Mouse (Mus musculus) hindbrain, embryonic 15.5 days (tissue): Measurements from ENCODE around the gene Plcg1. TPM values are rescaled to one million over a fixed set of nuclear protein-coding genes. Genes with fewer than 3 reads are reported as not detected.

Experiments used
- ATAC-seq: fragments of 200-750 bp; cut with Nextera tagmentation; 2 replicates; pipeline ENCODE4 v1.8.0; 2017; ENCODE audit warnings: low read depth, moderate number of reproducible peaks, moderate TSS enrichment; ENCODE audit not compliant: low FRiP score
- H3K27ac ChIP-seq: fragments of 300-500 bp; sonication (generic); replicated peaks from 2 replicates; pipeline ENCODE4 v1.5.1; 2015; ENCODE audit warnings: mild to moderate bottlenecking, inconsistent platforms
- H3K27me3 ChIP-seq: fragments of 300-500 bp; sonication (generic); 2 replicates; pipeline ENCODE4 v1.6.1; 2015; ENCODE audit warnings: control low read depth, inconsistent platforms
- H3K36me3 ChIP-seq: fragments of 300-500 bp; sonication (generic); 2 replicates; pipeline ENCODE4 v1.6.1; 2015; ENCODE audit warnings: control low read depth, inconsistent platforms
- H3K4me1 ChIP-seq: fragments of 300-500 bp; sonication (generic); replicated peaks from 2 replicates; pipeline ENCODE4 v1.6.1; 2015; ENCODE audit warnings: control low read depth, inconsistent platforms
- H3K4me2 ChIP-seq: fragments of 300-500 bp; sonication (generic); 2 replicates; pipeline ENCODE4 v1.6.1; 2015; ENCODE audit warnings: moderate library complexity, mild to moderate bottlenecking, inconsistent platforms
- H3K4me3 ChIP-seq: fragments of 300-500 bp; sonication (generic); 2 replicates; pipeline ENCODE4 v1.5.1; 2015; ENCODE audit warnings: mild to moderate bottlenecking, inconsistent platforms
- H3K9ac ChIP-seq: fragments of 300-500 bp; sonication (generic); 2 replicates; pipeline ENCODE4 v1.6.1; 2015; ENCODE audit warnings: inconsistent platforms
- H3K9me3 ChIP-seq: fragments of 300-500 bp; sonication (generic); 2 replicates; pipeline ENCODE4 v1.6.1; 2016; ENCODE audit warnings: control low read depth, inconsistent platforms
- WGBS: fragments of 180-500 bp; shearing (Covaris S2); methylation state at CpG from one replicate; pipeline ENCODE4 v1.1.7; 2015; 5-methylcytosine and 5-hydroxymethylcytosine counted together
- polyA plus RNA-seq: library from polyadenylated mRNA; unstranded; fragments of >200 nt; fragmentation: Nextera tagmentation; extraction: Ambion mirVana; gene quantifications from 2 replicates; pipeline ENCODE4 v1.2.1, GENCODE M21; 2015

Gene Plcg1
- polyA plus RNA-seq, 1 experiment from 2014 or later: 56.5 TPM

DNA sequence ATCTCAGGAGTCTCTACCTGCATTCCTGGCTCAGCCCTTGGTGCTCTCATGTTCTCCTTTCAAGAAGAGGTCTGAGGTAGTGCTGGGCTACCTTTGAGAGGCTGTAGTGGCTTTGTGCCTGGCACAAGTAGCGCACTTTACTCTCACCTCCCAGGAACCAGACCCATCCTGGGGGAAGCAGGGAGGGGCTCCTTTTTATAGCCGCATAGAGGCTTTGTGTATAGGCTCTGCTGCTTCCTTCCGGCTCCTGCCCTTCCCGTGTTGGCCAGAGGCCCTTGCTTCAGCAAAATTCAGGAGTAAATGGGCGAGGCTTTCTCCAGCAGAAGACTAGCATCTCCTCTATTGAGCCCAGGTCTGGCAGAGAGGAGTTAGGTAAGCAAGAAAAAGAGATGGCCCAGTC lies 7.3 kb downstream of the Plcg1 start:
- Histone ChIP-seq H3K9me3 (no peaks in the 10 kb centered on the region), H3K4me3 (no peak overlapping the region), H3K27me3 (no peaks in the 10 kb centered on the region), H3K9ac (no peak overlapping the region), H3K4me1 (peaks cover 78% of the 10 kb centered on the region), H3K4me2 (no peak overlapping the region), H3K27ac (no peak overlapping the region), H3K36me3 (no peaks in the 10 kb centered on the region)
- 82% methylated on average over 5 of the region's 5 CpGs for WGBS
- ATAC-seq: no peak

DNA sequence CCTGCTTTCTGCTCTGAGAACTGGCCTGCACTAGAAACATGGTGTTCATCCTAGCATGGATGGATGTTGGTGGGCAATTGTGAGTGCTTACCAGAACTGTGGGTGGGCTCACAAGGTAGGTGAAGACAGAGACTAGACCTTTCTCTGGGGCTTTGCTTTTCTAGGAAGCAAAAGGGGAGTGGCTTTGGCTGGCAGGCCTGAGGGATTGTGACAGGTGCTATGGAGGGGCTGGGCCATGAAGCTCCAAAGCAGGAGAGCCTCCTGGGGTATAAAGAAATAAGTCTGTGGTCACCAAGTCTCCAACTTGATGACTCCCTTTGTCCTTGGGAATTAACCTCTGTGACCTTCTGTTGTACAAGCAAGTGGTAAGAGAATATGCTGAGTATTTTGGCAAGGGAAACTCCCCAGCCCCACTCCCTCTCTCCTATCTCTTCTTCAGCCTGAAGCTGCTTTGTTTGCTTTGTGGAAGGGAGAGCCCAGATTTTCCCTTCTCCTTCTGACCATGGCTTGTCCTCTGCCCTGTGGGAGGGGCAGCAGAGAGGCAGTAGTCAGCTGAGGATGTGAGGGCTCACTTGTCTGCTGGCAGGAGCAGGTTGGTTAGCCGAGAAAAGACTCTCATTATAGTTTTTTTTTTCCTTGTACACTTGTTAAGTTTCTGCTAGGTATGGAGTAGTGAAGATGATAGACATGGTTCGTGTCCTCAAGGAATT lies 8.7 kb downstream of the Plcg1 start:
- H3K4me3 ChIP-seq: no peak overlapping the region
- no peak for ATAC-seq
- no peak overlapping the region for H3K4me2 ChIP-seq
- WGBS: 64% methylated on average over 2 of the region's 2 CpGs
- H3K36me3 ChIP-seq: no peaks in the 10 kb centered on the region
- H3K27ac ChIP-seq: peak overlapping the region; percentile 56; the same call in 1 of the 2 replicates
- peaks cover 77% of the 10 kb centered on the region for H3K4me1 ChIP-seq
- no peaks in the 10 kb centered on the region for H3K27me3 ChIP-seq
- no peaks in the 10 kb centered on the region for H3K9me3 ChIP-seq
- no peak overlapping the region for H3K9ac ChIP-seq

DNA sequence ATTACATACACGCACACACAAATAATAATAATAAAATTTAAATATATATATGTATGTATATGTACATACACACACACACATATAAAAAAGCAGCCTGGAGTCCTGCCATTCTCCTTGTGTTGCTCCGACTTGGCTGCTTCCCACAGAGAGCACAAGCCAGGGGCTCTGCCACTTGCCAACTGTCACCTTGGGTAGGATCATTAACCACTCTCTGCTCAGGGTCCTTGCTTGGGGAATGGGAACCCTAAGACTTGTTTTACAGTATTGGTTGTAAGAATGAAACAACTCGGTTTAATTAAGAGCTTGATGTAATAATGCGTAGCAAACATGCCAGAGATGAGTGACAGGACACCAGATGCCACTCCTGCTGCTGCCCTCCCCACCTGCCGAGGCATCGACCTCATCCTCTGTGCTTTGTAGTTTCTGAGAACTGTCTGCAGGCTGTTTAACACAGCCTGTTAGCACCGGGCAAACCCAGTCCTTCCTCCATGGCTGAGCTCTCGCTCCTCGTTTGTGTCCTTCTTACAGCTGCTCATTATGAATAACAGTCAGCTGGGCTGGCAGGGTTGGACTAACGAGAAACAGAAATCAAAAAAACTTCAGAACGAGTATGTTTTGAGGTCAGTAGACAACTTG lies 9.5 kb downstream of the Plcg1 start:
- Histone ChIP-seq H3K9ac (no peak overlapping the region), H3K36me3 (no peaks in the 10 kb centered on the region), H3K4me3 (no peak overlapping the region), H3K4me1 (peaks cover 74% of the 10 kb centered on the region), H3K27me3 (no peaks in the 10 kb centered on the region), H3K4me2 (no peak overlapping the region), H3K9me3 (no peaks in the 10 kb centered on the region), H3K27ac (peak overlapping the region; percentile 56)
- no peak for ATAC-seq
- WGBS: 50% methylated on average over 11 of the region's 11 CpGs

DNA sequence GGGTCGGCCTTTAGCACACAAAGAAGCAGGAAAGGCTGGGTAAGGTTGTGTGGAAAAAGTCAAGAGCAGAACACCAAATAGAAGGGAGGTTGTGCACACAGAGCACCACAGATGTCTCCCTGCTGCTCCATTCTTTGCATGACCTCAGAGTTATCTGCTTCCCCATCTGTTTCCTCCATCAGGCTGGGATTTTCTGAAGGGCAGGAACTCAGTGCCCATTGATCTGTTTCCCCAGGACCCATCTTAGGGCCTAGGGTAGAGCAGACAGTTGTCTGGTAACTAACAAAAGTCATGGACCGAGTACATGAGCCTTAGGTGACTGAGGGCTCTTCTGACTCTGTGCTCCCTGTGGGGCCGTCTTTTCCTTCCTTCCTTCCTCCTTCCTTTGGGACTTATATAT lies 10.5 kb downstream of the Plcg1 start:
- ATAC-seq: no peak
- Histone ChIP-seq H3K36me3 (0 out of 2 replicates have a peak, but pooled peaks cover under 1% of the 10 kb centered on the region), H3K4me3 (no peak overlapping the region), H3K4me1 (peaks cover 68% of the 10 kb centered on the region), H3K9me3 (no peaks in the 10 kb centered on the region), H3K27me3 (no peaks in the 10 kb centered on the region), H3K4me2 (no peak overlapping the region), H3K27ac (peak overlapping the region; percentile 56), H3K9ac (no peak overlapping the region)
- WGBS: 83% methylated on average over 3 of the region's 3 CpGs

DNA sequence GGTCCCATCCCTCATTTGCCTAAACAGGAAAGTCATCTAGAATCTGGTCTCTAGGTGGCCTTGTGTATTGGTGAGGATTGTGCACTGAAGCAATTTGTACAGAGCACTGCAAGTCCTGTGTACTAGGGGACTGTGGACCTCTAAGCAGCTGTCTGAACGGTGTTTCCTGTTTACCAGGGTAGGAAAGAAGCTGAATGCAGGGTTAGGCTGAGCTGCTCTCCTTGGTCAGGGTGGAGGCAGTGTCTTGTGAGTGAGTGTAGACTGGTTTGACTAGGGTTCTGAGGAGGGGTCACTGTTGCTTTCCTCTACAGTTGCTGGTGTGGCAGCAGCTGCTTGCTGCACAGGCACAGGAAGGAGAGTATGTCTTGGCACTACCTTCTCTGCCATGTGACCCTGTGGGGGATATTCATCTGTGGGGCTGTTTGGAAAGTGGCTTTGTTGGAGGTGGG lies 11.1 kb downstream of the Plcg1 start:
- H3K27me3 ChIP-seq: no peaks in the 10 kb centered on the region
- no peaks in the 10 kb centered on the region for H3K9me3 ChIP-seq
- H3K36me3 ChIP-seq: peaks cover 6% of the 10 kb centered on the region
- WGBS: 58% methylated on average over 1 of the region's 1 CpGs
- H3K4me1 ChIP-seq: peaks cover 68% of the 10 kb centered on the region
- no peak overlapping the region for H3K4me2 ChIP-seq
- peak overlapping the region; percentile 56; the same call in 1 of the 2 replicates for H3K27ac ChIP-seq
- ATAC-seq: no peak
- no peak overlapping the region for H3K9ac ChIP-seq
- no peak overlapping the region for H3K4me3 ChIP-seq

DNA sequence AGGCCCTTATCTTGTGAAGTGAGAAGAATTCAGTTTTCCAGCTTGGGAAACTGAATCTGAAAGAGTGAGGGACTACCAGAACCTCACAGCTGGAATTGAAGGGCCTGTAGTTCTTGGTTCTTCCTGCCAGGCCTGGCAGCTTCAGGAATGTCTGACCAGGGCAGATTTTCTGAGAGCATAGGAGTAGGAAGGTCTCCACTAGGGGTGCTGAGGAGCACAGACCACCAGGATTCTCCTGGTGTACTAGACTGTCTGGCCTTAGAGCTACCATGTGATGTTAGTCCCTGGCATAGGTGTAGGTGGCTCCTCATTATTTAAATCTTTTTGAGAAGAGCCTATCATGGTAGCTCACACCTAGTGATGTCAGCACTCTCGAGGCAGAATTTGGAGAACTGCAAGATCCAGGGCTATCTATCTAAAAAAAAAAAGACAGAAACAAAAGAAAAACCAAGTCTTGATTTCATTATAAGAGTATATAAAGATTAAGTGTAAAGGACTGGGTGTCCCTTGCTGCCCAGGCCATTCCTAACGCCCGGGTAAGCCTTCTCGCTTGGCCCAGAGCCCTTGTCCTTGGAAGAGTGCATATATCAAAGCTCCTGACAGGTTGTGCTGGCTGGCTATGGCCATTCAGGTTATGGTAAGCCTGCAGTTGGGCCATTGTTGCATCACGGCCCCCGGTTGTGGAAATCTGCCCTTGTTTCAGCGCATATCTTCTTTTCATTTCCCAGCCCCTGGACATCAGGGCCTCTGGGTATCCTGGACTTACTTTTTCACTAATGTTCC lies 13.1 kb downstream of the Plcg1 start:
- no peak overlapping the region for H3K4me3 ChIP-seq
- no peaks in the 10 kb centered on the region for H3K9me3 ChIP-seq
- no peak for ATAC-seq
- peaks cover 26% of the 10 kb centered on the region for H3K36me3 ChIP-seq
- WGBS: 81% methylated on average over 7 of the region's 7 CpGs
- H3K27me3 ChIP-seq: no peaks in the 10 kb centered on the region
- H3K27ac ChIP-seq: no peak overlapping the region
- no peak overlapping the region for H3K4me2 ChIP-seq
- H3K9ac ChIP-seq: no peak overlapping the region
- H3K4me1 ChIP-seq: peaks cover 56% of the 10 kb centered on the region

DNA sequence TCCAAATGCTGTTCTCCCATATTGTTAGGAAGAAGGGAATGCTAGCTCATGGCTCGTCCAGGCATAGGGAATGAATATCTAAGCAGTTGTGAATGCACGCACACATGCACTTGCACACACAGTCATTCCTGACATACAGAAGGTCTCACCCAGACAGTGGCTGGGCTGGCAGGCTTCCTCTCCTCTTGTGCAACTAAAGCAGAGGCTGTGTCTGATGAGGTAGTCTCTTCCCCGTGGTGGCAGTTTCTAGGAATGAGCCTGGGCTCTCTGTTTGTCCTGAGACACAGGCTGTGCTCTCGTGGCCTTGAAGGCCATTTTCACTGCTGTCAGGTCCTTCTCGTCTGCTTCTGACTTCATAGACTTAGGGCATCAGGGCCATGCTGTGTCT lies 13.7 kb downstream of the Plcg1 start:
- Histone ChIP-seq H3K27ac (no peak overlapping the region), H3K4me3 (no peak overlapping the region), H3K9ac (no peak overlapping the region), H3K9me3 (no peaks in the 10 kb centered on the region), H3K4me1 (peaks cover 50% of the 10 kb centered on the region), H3K36me3 (peaks cover 31% of the 10 kb centered on the region), H3K27me3 (no peaks in the 10 kb centered on the region), H3K4me2 (no peak overlapping the region)
- ATAC-seq: no peak
- WGBS: 85% methylated on average over 5 of the region's 5 CpGs

DNA sequence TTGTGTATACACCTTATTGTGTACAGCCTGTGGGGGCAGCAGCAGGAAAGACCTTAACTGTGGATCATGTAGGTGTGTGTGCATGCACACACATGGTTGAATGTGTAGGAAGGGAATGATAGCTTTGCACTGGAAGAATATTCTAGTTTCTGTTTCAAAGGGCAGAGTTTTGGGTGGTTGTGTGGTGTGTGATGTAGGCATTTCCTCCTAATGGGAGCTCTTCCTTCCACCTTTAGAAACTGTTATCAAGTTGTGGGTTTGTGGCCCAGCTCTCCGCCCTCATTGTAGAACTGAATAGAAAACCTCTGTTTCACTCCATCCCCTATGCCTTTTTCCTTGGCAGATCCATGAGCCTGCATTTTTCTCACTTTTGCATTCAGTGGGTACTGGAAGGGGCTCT lies 14.4 kb downstream of the Plcg1 start:
- H3K9me3 ChIP-seq: no peaks in the 10 kb centered on the region
- H3K9ac ChIP-seq: no peak overlapping the region
- H3K4me3 ChIP-seq: no peak overlapping the region
- no peak overlapping the region for H3K27ac ChIP-seq
- H3K27me3 ChIP-seq: no peaks in the 10 kb centered on the region
- 96% methylated on average over 1 of the region's 1 CpGs for WGBS
- H3K4me1 ChIP-seq: peaks cover 43% of the 10 kb centered on the region
- no peak for ATAC-seq
- no peak overlapping the region for H3K4me2 ChIP-seq
- peaks cover 35% of the 10 kb centered on the region for H3K36me3 ChIP-seq

DNA sequence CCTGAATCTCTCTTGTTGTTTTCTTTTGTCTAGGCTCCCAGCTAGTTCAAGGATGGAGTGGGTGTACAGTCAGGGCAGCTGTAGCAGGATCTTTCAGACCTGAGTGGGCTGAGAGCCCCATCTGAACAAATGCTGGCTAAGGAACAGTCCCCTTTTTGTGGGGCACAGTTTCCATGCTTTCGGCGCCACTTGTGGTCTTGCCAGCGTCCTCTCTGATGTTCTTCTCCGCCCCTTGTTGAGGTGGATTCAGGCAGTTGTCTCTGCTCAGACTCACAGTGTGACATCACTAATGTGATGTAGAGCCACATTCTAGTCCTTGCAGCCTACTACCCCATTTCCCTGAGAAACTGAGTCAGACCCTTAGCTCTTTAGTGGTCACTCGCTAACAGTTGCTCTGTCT lies 15.5 kb downstream of the Plcg1 start:
- Histone ChIP-seq H3K36me3 (peaks cover 40% of the 10 kb centered on the region), H3K27me3 (no peaks in the 10 kb centered on the region), H3K4me2 (no peak overlapping the region), H3K4me1 (peaks cover 32% of the 10 kb centered on the region), H3K9ac (no peak overlapping the region), H3K9me3 (no peaks in the 10 kb centered on the region), H3K4me3 (no peak overlapping the region), H3K27ac (no peak overlapping the region)
- ATAC-seq: no peak
- 97% methylated on average over 5 of the region's 5 CpGs for WGBS

DNA sequence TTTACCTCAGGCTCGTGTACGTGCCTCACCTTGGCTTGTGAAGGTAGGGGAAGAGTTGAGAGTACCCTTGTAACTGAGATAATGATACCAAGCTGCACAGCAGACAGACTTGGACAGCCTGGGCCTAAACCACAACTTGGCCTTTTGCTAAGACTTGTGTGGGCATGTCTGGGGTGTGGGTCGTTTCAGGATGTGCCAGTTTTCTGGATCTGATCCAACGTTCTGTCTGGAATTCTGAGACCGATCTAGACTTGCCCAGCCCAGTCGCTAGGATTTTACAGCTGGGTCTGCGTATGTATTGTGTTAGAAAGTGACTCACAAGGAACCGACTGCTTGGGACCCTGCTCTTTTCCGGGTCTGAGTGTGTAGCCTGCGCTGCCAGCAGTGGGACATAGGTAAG lies 16.0 kb downstream of the Plcg1 start:
- peaks cover 44% of the 10 kb centered on the region for H3K36me3 ChIP-seq
- no peak for ATAC-seq
- H3K4me3 ChIP-seq: no peak overlapping the region
- no peaks in the 10 kb centered on the region for H3K27me3 ChIP-seq
- H3K9me3 ChIP-seq: no peaks in the 10 kb centered on the region
- 85% methylated on average over 10 of the region's 10 CpGs for WGBS
- H3K4me1 ChIP-seq: peaks cover 28% of the 10 kb centered on the region
- H3K9ac ChIP-seq: no peak overlapping the region
- H3K4me2 ChIP-seq: no peak overlapping the region
- no peak overlapping the region for H3K27ac ChIP-seq

DNA sequence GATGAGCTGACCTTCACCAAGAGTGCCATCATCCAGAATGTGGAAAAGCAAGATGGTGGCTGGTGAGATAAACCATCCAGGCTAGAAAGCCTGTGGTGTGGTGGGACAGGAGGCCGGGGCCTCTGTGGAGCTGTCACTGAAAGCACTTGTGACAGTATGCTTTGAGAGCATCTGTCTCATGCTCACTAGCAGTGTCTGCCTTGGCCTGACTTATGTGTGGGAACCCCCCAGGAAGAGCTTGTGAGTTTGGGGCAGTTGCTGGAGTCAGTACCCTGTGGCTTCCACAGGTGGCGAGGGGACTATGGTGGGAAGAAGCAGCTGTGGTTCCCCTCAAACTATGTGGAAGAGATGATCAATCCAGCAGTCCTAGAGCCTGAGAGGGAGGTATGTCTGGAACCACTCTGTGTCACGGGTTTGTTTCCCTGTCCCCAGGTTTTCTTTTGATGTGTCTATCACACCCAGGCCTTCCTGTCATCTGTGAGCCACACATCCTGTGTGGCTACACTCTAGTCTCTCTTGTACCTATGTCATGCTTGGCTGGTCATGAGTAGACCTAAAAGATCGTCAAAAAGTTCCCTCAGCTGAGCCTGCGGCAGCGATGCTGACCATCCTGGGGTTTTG lies 25.6 kb downstream of the Plcg1 start:
- 88% methylated on average over 6 of the region's 6 CpGs for WGBS
- Histone ChIP-seq H3K9ac (no peak overlapping the region), H3K27ac (no peak overlapping the region), H3K4me3 (no peak overlapping the region), H3K36me3 (peaks cover 97% of the 10 kb centered on the region), H3K4me1 (no peaks in the 10 kb centered on the region), H3K4me2 (no peak overlapping the region), H3K9me3 (no peaks in the 10 kb centered on the region), H3K27me3 (no peaks in the 10 kb centered on the region)
- no peak for ATAC-seq
